Mouse (Mus musculus): ENCODE measurements around the gene Ppfibp2. TPM values are rescaled to one million over a fixed set of nuclear protein-coding genes. Genes with fewer than 3 reads are reported as not detected.

The Ppfibp2 gene
- polyA plus RNA-seq, 1 experiment, result 0.60 TPM

- Histone ChIP-seq H3K4me3 (no peak overlapping the region), H3K4me2 (ENCODE audit: low read depth) (no peak overlapping the region), H3ac (ENCODE audit: control insufficient read depth, insufficient read length) (no peak overlapping the region), H3K27me3 (ENCODE audit: control insufficient read depth, insufficient read depth, insufficient read length) (no peaks in the 10 kb centered on the region), H3K79me2 (ENCODE audit: control insufficient read depth, insufficient read depth) (no peaks in the 10 kb centered on the region), H3K36me3 (ENCODE audit: control insufficient read depth, insufficient read depth) (no peaks in the 10 kb centered on the region)
- TF ChIP-seq SRF (IDR thresholded peaks at IDR 0.05; ENCODE audit: control insufficient read depth, insufficient read length, low read depth), result no peak
- TF ChIP-seq MYOG (IDR thresholded peaks at IDR 0.05; ENCODE audit: control insufficient read depth in 1 of 3, insufficient read depth in 1 of 3, insufficient read length in 2 of 3, low read depth in 2 of 3), result no peak
- TF ChIP-seq CEBPB (IDR thresholded peaks at IDR 0.05; ENCODE audit: insufficient read depth, poor library complexity, severe bottlenecking), result no peak
- no peak for TF ChIP-seq MYOD1 (IDR thresholded peaks at IDR 0.05; ENCODE audit: control insufficient read depth in 1 of 3, insufficient read length in 2 of 3, low read depth in 2 of 3)
- TF ChIP-seq TCF12 (IDR thresholded peaks at IDR 0.05; ENCODE audit: insufficient read depth, poor library complexity, severe bottlenecking), result no peak
- no peak for TF ChIP-seq E2F4 (IDR thresholded peaks at IDR 0.05; ENCODE audit: insufficient read depth)
- TF ChIP-seq POLR2A (IDR thresholded peaks at IDR 0.05; ENCODE audit: insufficient read length, low read depth), result no peak
- no peak for TF ChIP-seq MAX (IDR thresholded peaks at IDR 0.05; ENCODE audit: low read depth)
- no peak for TF ChIP-seq USF1 (IDR thresholded peaks at IDR 0.05; ENCODE audit: low read depth)
- TF ChIP-seq TCF3 (IDR thresholded peaks at IDR 0.05; ENCODE audit: insufficient read length, low read depth), result no peak
- TF ChIP-seq REST (IDR thresholded peaks at IDR 0.05; ENCODE audit: insufficient read depth, insufficient read length), result no peak
- TF ChIP-seq POLR2AphosphoS2 (IDR thresholded peaks at IDR 0.05; ENCODE audit: insufficient read length, low read depth), result no peak
Measured at GRCm38 (mm10) chr7:107727538-107727937, 132.5 kb downstream of the Ppfibp2 start.

- Histone ChIP-seq H3K4me2 (ENCODE audit: low read depth) (no peak overlapping the region), H3K4me3 (no peak overlapping the region), H3K27me3 (ENCODE audit: control insufficient read depth, insufficient read depth, insufficient read length) (no peaks in the 10 kb centered on the region), H3K79me2 (ENCODE audit: control insufficient read depth, insufficient read depth) (no peaks in the 10 kb centered on the region), H3ac (ENCODE audit: control insufficient read depth, insufficient read length) (no peak overlapping the region), H3K36me3 (ENCODE audit: control insufficient read depth, insufficient read depth) (no peaks in the 10 kb centered on the region)
- TF ChIP-seq MAX (IDR thresholded peaks at IDR 0.05; ENCODE audit: low read depth), result no peak
- no peak for TF ChIP-seq SRF (IDR thresholded peaks at IDR 0.05; ENCODE audit: control insufficient read depth, insufficient read length, low read depth)
- TF ChIP-seq TCF12 (IDR thresholded peaks at IDR 0.05; ENCODE audit: insufficient read depth, poor library complexity, severe bottlenecking), result no peak
- no peak for TF ChIP-seq POLR2A (IDR thresholded peaks at IDR 0.05; ENCODE audit: insufficient read length, low read depth)
- TF ChIP-seq REST (IDR thresholded peaks at IDR 0.05; ENCODE audit: insufficient read depth, insufficient read length), result no peak
- TF ChIP-seq MYOG (IDR thresholded peaks at IDR 0.05; ENCODE audit: control insufficient read depth in 1 of 3, insufficient read depth in 1 of 3, insufficient read length in 2 of 3, low read depth in 2 of 3), result no peak
- no peak for TF ChIP-seq USF1 (IDR thresholded peaks at IDR 0.05; ENCODE audit: low read depth)
- no peak for TF ChIP-seq TCF3 (IDR thresholded peaks at IDR 0.05; ENCODE audit: insufficient read length, low read depth)
- no peak for TF ChIP-seq E2F4 (IDR thresholded peaks at IDR 0.05; ENCODE audit: insufficient read depth)
- TF ChIP-seq POLR2AphosphoS2 (IDR thresholded peaks at IDR 0.05; ENCODE audit: insufficient read length, low read depth), result no peak
- no peak for TF ChIP-seq MYOD1 (IDR thresholded peaks at IDR 0.05; ENCODE audit: control insufficient read depth in 1 of 3, insufficient read length in 2 of 3, low read depth in 2 of 3)
- no peak for TF ChIP-seq CEBPB (IDR thresholded peaks at IDR 0.05; ENCODE audit: insufficient read depth, poor library complexity, severe bottlenecking)
Measured at GRCm38 (mm10) chr7:107730587-107730986, 135.6 kb downstream of the Ppfibp2 start.

- H3K4me3 ChIP-seq, result no peak overlapping the region
- TF ChIP-seq REST (IDR thresholded peaks at IDR 0.05; ENCODE audit: insufficient read depth, insufficient read length) (no peak), POLR2A (IDR thresholded peaks at IDR 0.05; ENCODE audit: insufficient read length, low read depth) (no peak), CEBPB (IDR thresholded peaks at IDR 0.05; ENCODE audit: insufficient read depth, poor library complexity, severe bottlenecking) (no peak), MYOG (IDR thresholded peaks at IDR 0.05; ENCODE audit: control insufficient read depth in 1 of 3, insufficient read depth in 1 of 3, insufficient read length in 2 of 3, low read depth in 2 of 3) (no peak), USF1 (IDR thresholded peaks at IDR 0.05; ENCODE audit: low read depth) (no peak), E2F4 (IDR thresholded peaks at IDR 0.05; ENCODE audit: insufficient read depth) (no peak), MYOD1 (IDR thresholded peaks at IDR 0.05; ENCODE audit: control insufficient read depth in 1 of 3, insufficient read length in 2 of 3, low read depth in 2 of 3) (no peak), SRF (IDR thresholded peaks at IDR 0.05; ENCODE audit: control insufficient read depth, insufficient read length, low read depth) (no peak), TCF3 (IDR thresholded peaks at IDR 0.05; ENCODE audit: insufficient read length, low read depth) (no peak), MAX (IDR thresholded peaks at IDR 0.05; ENCODE audit: low read depth) (no peak), POLR2AphosphoS2 (IDR thresholded peaks at IDR 0.05; ENCODE audit: insufficient read length, low read depth) (no peak), TCF12 (IDR thresholded peaks at IDR 0.05; ENCODE audit: insufficient read depth, poor library complexity, severe bottlenecking) (no peak)
- no peaks in the 10 kb centered on the region for H3K79me2 ChIP-seq (ENCODE audit: control insufficient read depth, insufficient read depth)
- H3K27me3 ChIP-seq (ENCODE audit: control insufficient read depth, insufficient read depth, insufficient read length), result no peaks in the 10 kb centered on the region
- no peak overlapping the region for H3ac ChIP-seq (ENCODE audit: control insufficient read depth, insufficient read length)
- no peaks in the 10 kb centered on the region for H3K36me3 ChIP-seq (ENCODE audit: control insufficient read depth, insufficient read depth)
- H3K4me2 ChIP-seq (ENCODE audit: low read depth), result no peak overlapping the region
Measured at GRCm38 (mm10) chr7:107733162-107733561, 138.2 kb downstream of the Ppfibp2 start.

- Histone ChIP-seq H3K4me3 (no peak overlapping the region), H3K4me2 (ENCODE audit: low read depth) (no peak overlapping the region), H3K79me2 (ENCODE audit: control insufficient read depth, insufficient read depth) (no peaks in the 10 kb centered on the region), H3K27me3 (ENCODE audit: control insufficient read depth, insufficient read depth, insufficient read length) (no peaks in the 10 kb centered on the region), H3ac (ENCODE audit: control insufficient read depth, insufficient read length) (no peak overlapping the region), H3K36me3 (ENCODE audit: control insufficient read depth, insufficient read depth) (no peaks in the 10 kb centered on the region)
- TF ChIP-seq SRF (IDR thresholded peaks at IDR 0.05; ENCODE audit: control insufficient read depth, insufficient read length, low read depth), result no peak
- TF ChIP-seq TCF3 (IDR thresholded peaks at IDR 0.05; ENCODE audit: insufficient read length, low read depth), result no peak
- no peak for TF ChIP-seq CEBPB (IDR thresholded peaks at IDR 0.05; ENCODE audit: insufficient read depth, poor library complexity, severe bottlenecking)
- TF ChIP-seq USF1 (IDR thresholded peaks at IDR 0.05; ENCODE audit: low read depth), result no peak
- TF ChIP-seq MYOD1 (IDR thresholded peaks at IDR 0.05; ENCODE audit: control insufficient read depth in 1 of 3, insufficient read length in 2 of 3, low read depth in 2 of 3), result no peak
- TF ChIP-seq REST (IDR thresholded peaks at IDR 0.05; ENCODE audit: insufficient read depth, insufficient read length), result no peak
- no peak for TF ChIP-seq TCF12 (IDR thresholded peaks at IDR 0.05; ENCODE audit: insufficient read depth, poor library complexity, severe bottlenecking)
- no peak for TF ChIP-seq E2F4 (IDR thresholded peaks at IDR 0.05; ENCODE audit: insufficient read depth)
- TF ChIP-seq MYOG (IDR thresholded peaks at IDR 0.05; ENCODE audit: control insufficient read depth in 1 of 3, insufficient read depth in 1 of 3, insufficient read length in 2 of 3, low read depth in 2 of 3), result no peak
Measured at GRCm38 (mm10) chr7:107738726-107739125, 143.7 kb downstream of the Ppfibp2 start.
